Mouse (Mus musculus) limb, embryonic 12.5 days (tissue): ENCODE data around the gene Pnma3. TPM values are rescaled to one million over a fixed set of nuclear protein-coding genes. Genes with fewer than 3 reads are reported as not detected.
"Not testable (repeated sequence)": the region's sequence is repeated elsewhere in the genome, so short reads cannot be mapped to it uniquely, and the experiment has no call there.

Source experiments
- ATAC-seq: fragments of 200-750 bp; cut with Nextera tagmentation; 2 replicates; pipeline ENCODE4 v1.8.0; 2017; ENCODE audit warnings: low read depth, moderate TSS enrichment; ENCODE audit not compliant: insufficient number of reproducible peaks, insufficient read depth, low FRiP score, low TSS enrichment
- H3K27ac ChIP-seq: fragments of 300-500 bp; sonication (generic); 2 replicates; pipeline ENCODE4 v1.5.1; 2016; ENCODE audit warnings: mild to moderate bottlenecking, moderate library complexity
- H3K27me3 ChIP-seq: fragments of 300-500 bp; sonication (generic); 2 replicates; pipeline ENCODE4 v1.6.1; 2016; ENCODE audit warnings: mild to moderate bottlenecking, moderate library complexity
- H3K36me3 ChIP-seq: fragments of 300-500 bp; sonication (generic); 2 replicates; pipeline ENCODE4 v1.6.1; 2016; ENCODE audit warnings: mild to moderate bottlenecking, moderate library complexity
- H3K4me1 ChIP-seq: fragments of 300-500 bp; sonication (generic); replicated peaks from 2 replicates; pipeline ENCODE4 v1.6.1; 2016
- H3K4me2 ChIP-seq: fragments of 300-500 bp; sonication (generic); 2 replicates; pipeline ENCODE4 v1.6.1; 2016; ENCODE audit warnings: mild to moderate bottlenecking, moderate library complexity
- H3K4me3 ChIP-seq: fragments of 300-500 bp; sonication (generic); replicated peaks from 2 replicates; pipeline ENCODE4 v1.5.1; 2016; ENCODE audit warnings: mild to moderate bottlenecking
- H3K9ac ChIP-seq: fragments of 300-500 bp; sonication (generic); replicated peaks from 2 replicates; pipeline ENCODE4 v1.6.1; 2016; ENCODE audit warnings: mild to moderate bottlenecking, moderate library complexity
- H3K9me3 ChIP-seq: fragments of 300-500 bp; sonication (generic); 2 replicates; pipeline ENCODE4 v1.6.1; 2016; ENCODE audit warnings: mild to moderate bottlenecking, moderate library complexity
- WGBS: fragments of 180-500 bp; shearing (Covaris S2); methylation state at CpG from one replicate; pipeline ENCODE4 v1.1.7; 2016; 5-methylcytosine and 5-hydroxymethylcytosine counted together
- polyA plus RNA-seq: library from polyadenylated mRNA; unstranded; fragments of >200 nt; fragmentation: Nextera tagmentation; extraction: Ambion mirVana; gene quantifications from 2 replicates; pipeline ENCODE4 v1.2.1, GENCODE M21; 2016

Pnma3 gene
- polyA plus RNA-seq, 1 experiment from 2014 or later = 0.26 TPM

DNA sequence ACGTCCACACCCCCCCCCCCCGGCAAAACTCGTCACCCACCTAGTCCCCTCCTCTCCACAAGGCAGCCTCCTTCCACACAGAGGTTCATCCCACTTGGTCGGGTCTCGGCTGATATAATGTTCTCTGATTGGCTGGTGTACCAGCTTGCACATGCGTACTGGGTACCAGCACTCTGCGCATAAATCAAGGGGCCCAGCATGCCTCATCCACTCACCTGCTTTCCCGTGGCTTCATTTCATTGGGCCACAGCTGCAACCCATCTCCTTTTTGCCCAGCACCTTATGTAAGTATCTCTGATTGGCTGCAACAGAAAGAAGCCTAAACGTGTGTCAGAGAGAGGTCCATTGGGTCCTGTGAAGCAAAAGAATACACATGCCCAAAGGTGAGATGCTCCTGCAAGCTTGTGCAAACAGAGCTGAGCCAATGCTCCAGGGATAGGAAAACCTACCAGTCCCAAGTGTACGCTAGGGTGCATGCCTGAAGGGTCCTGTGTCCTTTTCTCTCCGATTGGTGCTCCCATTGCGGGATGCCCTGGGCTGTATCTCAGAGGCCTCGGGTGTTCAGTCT is 32.4 kb downstream of the Pnma3 start, which contains the start of gene Xlr3a:
TSS of gene Xlr3a (minus strand) at position 155 of the 568 bp plus-strand sequence.
- H3K4me3 ChIP-seq, ATAC-seq, H3K4me1 ChIP-seq, H3K27ac ChIP-seq, H3K9ac ChIP-seq, H3K4me2 ChIP-seq, H3K36me3 ChIP-seq, H3K27me3 ChIP-seq, H3K9me3 ChIP-seq: not testable (repeated sequence)
- 81% methylated on average over 13 of the region's 13 CpGs for WGBS

DNA sequence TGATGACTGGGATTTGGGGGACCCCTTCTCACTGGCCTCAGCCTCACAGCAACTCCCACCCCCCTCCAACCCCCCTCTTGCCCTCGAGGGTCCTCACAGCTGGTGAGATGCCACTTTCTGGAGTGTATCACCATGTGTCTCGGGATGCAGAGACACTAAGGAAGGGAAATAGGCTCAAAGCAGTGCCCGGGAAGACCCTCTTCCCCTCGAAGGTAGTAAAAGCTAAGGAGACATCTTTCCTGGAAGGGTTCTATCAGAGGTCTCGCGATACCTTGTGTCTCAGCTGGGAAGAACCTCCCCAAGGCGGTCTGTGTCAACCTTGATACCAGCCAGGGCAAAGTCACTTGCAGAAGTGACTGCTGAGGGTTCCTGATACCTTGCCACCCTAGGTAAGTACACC is 52.2 kb downstream of the Pnma3 start, which contains the start of gene Gm14685:
TSS of gene Gm14685 (plus strand) at position 301 of the 400 bp plus-strand sequence.
- not testable (repeated sequence) for H3K27ac ChIP-seq, H3K4me2 ChIP-seq, H3K4me3 ChIP-seq, H3K27me3 ChIP-seq, ATAC-seq, H3K36me3 ChIP-seq, H3K9me3 ChIP-seq, H3K4me1 ChIP-seq, H3K9ac ChIP-seq
- WGBS = no CpG with 5 or more reads among the region's 7 CpGs

Other genes starting within 250 kb of the Pnma3 start
- 0.09 TPM in 1 of 2 replicates, not detected in the other for gene Gabrq, start 239.6 kb upstream of the Pnma3 start, polyA plus RNA-seq
- gene Cetn2, start 146.4 kb upstream of the Pnma3 start, polyA plus RNA-seq = 82.8 and 85.6 TPM in 2 replicates
- 22.5 and 24.3 TPM in 2 replicates for gene Nsdhl, start 146.2 kb upstream of the Pnma3 start, polyA plus RNA-seq
- gene Zfp185, start 77.4 kb upstream of the Pnma3 start, polyA plus RNA-seq = 7.9 and 9.4 TPM in 2 replicates
- 0.09 and 0.15 TPM in 2 replicates for gene Pnma5, start 27.7 kb upstream of the Pnma3 start, polyA plus RNA-seq
- 0.65 and 0.87 TPM in 2 replicates for gene Xlr4a, start 17.7 kb downstream of the Pnma3 start, polyA plus RNA-seq
- 3.8 and 5.0 TPM in 2 replicates for gene Xlr3a, start 32.3 kb downstream of the Pnma3 start, polyA plus RNA-seq
- gene Gm14685, start 52.3 kb downstream of the Pnma3 start, polyA plus RNA-seq = 0.08 TPM in 1 of 2 replicates, not detected in the other
- not detected in 2 replicates for gene Xlr5b, start 84.0 kb downstream of the Pnma3 start, polyA plus RNA-seq
- not detected in 2 replicates for gene DXBay18, start 84.7 kb downstream of the Pnma3 start, polyA plus RNA-seq
- not detected in 2 replicates for gene Spin2d, start 112.2 kb downstream of the Pnma3 start, polyA plus RNA-seq
- gene Xlr3b, start 127.4 kb downstream of the Pnma3 start, polyA plus RNA-seq = 14.4 and 15.3 TPM in 2 replicates
- gene Xlr4b, start 149.5 kb downstream of the Pnma3 start, polyA plus RNA-seq = 0.67 and 0.73 TPM in 2 replicates
- gene F8a, start 163.5 kb downstream of the Pnma3 start, polyA plus RNA-seq = 11.3 and 11.4 TPM in 2 replicates
- gene Xlr4c, start 178.3 kb downstream of the Pnma3 start, polyA plus RNA-seq = not detected in 2 replicates
- gene Xlr3c, start 200.6 kb downstream of the Pnma3 start, polyA plus RNA-seq = 0.16 and 0.40 TPM in 2 replicates
- not detected in 2 replicates for gene Xlr5a, start 228.2 kb downstream of the Pnma3 start, polyA plus RNA-seq
- not detected in 2 replicates for gene Xlr5c, start 228.2 kb downstream of the Pnma3 start, polyA plus RNA-seq